Mouse (Mus musculus): ENCODE results near the gene Mak. TPM values are rescaled to one million over a fixed set of nuclear protein-coding genes. Genes with fewer than 3 reads are reported as not detected.

Mak gene
- total RNA-seq (2023): not detected

GRCm38 (mm10) chr13:41079421-41079780, at the start of gene Mak:
Gene Mak, minus strand, starts transcription at chr13:41079706.

GRCm38 (mm10) chr13:41113940-41114339, 34.4 kb upstream of the Mak start, which contains the start of gene Sycp2l:
Gene Sycp2l, plus strand, starts transcription at chr13:41114307.

GRCm38 (mm10) chr13:41110935-41111334, 31.4 kb upstream of the Mak start, which contains the start of gene Gcm2:
Gene Gcm2, minus strand, starts transcription at chr13:41111035.

DNA sequence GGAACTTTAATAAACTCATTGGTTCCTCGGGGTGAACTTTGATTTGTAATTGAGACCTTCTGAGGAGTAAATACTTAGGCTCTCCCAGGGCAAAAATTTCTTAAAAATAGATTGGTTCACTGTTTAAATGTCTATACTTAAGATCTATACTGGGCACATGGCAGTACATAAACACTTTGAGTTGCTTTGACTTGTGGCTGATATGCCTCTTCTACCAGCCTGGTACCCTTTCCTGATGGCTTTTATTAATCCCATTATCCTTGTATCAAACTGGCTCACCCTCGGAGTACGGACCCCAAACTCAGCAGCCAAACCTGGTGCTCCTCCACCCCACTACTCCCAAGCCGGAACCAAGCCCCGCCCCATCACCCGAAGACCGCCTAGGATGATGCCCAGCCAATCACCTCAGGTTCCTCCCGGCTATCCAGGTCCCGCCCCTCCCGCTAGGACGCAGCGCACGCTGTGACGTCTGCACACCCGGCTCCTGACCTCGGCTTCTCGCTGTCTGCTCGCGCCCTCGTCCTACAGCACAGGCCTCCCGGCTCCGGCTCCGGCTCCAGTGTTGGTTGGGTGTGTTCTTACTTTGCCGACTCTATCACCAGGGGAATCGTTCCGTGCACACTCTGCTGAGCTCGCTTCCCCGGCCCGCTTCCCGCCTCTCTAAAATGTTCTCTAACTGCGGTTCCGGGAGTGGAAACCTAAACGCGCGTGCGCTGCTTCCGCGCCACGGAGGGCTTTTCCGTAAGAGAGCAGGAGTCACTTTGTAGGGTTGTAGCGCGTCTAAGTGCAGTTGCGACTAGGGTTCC, 63.5 kb downstream of the Mak start, which contains the start of gene Tmem14c:
Tmem14c (plus strand) TSS at position 464 of the 806 bp plus-strand sequence.

GRCm38 (mm10) chr13:41000926-41001639, 78.4 kb downstream of the Mak start, which contains the start of gene Pak1ip1:
Gene Pak1ip1, plus strand, starts transcription at chr13:41001023.

Other genes starting within 250 kb of the Mak start
- gene Gcnt2, start 220.0 kb downstream of the Mak start, total RNA-seq (2023): 1.3 TPM
- 73.7 TPM for gene Pak1ip1, start 78.7 kb downstream of the Mak start, total RNA-seq (2023)
- gene Tmem14c, start 63.4 kb downstream of the Mak start, total RNA-seq (2023): 31.9 TPM
- not detected for gene Gcm2, start 31.3 kb upstream of the Mak start, total RNA-seq (2023)
- not detected for gene Sycp2l, start 34.6 kb upstream of the Mak start, total RNA-seq (2023)
- gene Elovl2, start 140.7 kb upstream of the Mak start, total RNA-seq (2023): not detected
- gene Smim13, start 170.1 kb upstream of the Mak start, total RNA-seq (2023): 11.2 TPM
- not detected for gene Gm17364, start 194.3 kb upstream of the Mak start, total RNA-seq (2023)